Mouse (Mus musculus): ENCODE measurements around the gene Hs2st1.
"Not testable (repeated sequence)": the region's sequence is repeated elsewhere in the genome, so short reads cannot be mapped to it uniquely, and the experiment has no call there.

DNA sequence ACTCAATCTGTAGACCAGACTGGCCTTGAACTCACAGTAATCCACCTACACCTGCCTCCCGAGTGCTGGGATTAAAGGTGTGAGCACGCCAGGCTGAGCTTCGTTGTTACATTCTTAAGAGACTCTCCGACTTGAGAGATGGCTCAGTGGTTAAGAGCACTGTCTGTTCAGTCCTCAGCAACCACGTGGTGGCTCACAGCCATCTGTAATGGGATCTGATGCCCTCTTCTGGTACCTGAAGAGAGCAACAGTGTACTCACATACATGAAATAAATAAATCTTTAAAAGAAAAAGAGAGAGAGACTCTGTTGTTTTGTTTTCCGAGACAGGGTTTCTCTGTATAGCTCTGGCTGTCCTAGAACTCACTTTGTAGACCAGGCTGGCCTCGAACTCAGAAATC lies 35.8 kb upstream of the Hs2st1 start:
- not testable (repeated sequence) for TF ChIP-seq CTCF, POLR2A (IDR thresholded peaks at IDR 0.05; ENCODE audit: insufficient read depth, low read depth, low read length)

All from olfactory bulb, adult 2 months (tissue).